Mouse (Mus musculus) small intestine, adult 2 months (tissue): Measurements from ENCODE around the gene Hivep1.

Experiments
- CTCF ChIP-seq: fragments of 200-500 bp; IDR thresholded peaks from 2 replicates; pipeline ENCODE4 v1.5.1; 2012; ENCODE audit warnings: low read depth, mild to moderate bottlenecking, control low read depth, inconsistent platforms, low read length, moderate library complexity, mixed read lengths; ENCODE audit not compliant: insufficient replicate concordance, insufficient read length; ENCODE audit errors: extremely low read depth
- POLR2A ChIP-seq: fragments of 200-500 bp; IDR thresholded peaks from 2 replicates; pipeline ENCODE4 v1.6.1; 2012; ENCODE audit warnings: low read depth, mild to moderate bottlenecking, control low read depth, inconsistent platforms, low read length, moderate library complexity

GRCm38 (mm10) chr13:42193016-42193415 is 141.2 kb downstream of the Hivep1 start:
- TF ChIP-seq POLR2A = no peak
- no peak for TF ChIP-seq CTCF
